Mouse (Mus musculus) gastrocnemius, adult 2 months (tissue): ENCODE results near the gene Timm9. TPM values are rescaled to one million over a fixed set of nuclear protein-coding genes. Genes with fewer than 3 reads are reported as not detected.
"Not testable (repeated sequence)": the region's sequence is repeated elsewhere in the genome, so short reads cannot be mapped to it uniquely, and the experiment has no call there.

Experiments
- DNase-seq: peaks from one replicate; pipeline ENCODE4 v3.0.0; 2022
- H3K27ac ChIP-seq: fragments of 200-600 bp; 2 replicates; pipeline ENCODE4 v1.8.1; 2022; ENCODE audit warnings: mild to moderate bottlenecking
- H3K4me3 ChIP-seq: fragments of 200-600 bp; 2 replicates; pipeline ENCODE4 v1.8.1; 2022; ENCODE audit warnings: mild to moderate bottlenecking, moderate library complexity
- CTCF ChIP-seq: fragments of 200-600 bp; IDR thresholded peaks from 2 replicates; pipeline ENCODE4 v1.8.1; 2022; ENCODE audit warnings: antibody characterized with exemption, mild to moderate bottlenecking, moderate library complexity
- intact Hi-C: fragments of 180-260 bp; cut with DNase I; formaldehyde crosslinking; loops from one replicate; pipeline ENCODE4 v1.15.1; 2025
- total RNA-seq, 2 experiments: library from RNA; stranded (reverse); gene quantifications; 2 replicates each; pipeline ENCODE4 v1.2.3; 2021

Gene Timm9
- total RNA-seq, 2 experiments from 2014 or later: 26.5 to 32.6 TPM

- no peak for TF ChIP-seq CTCF
- Histone ChIP-seq H3K4me3 (peak overlapping the region; percentile 92), H3K27ac (peak overlapping the region; percentile 98)
- intact Hi-C loops: loop anchor here (2.0 to 5.0 kb wide), 2 partner anchors 120 to 169 kb away; partner anchors contain the start of gene Arid4a
- DNase-seq: no peak
These were observed 1.2 kb upstream of the Timm9 start for GRCm38 (mm10) chr12:71137686-71138085.

- no peak; the same call in 1 of the 2 replicates for TF ChIP-seq CTCF
- peak overlapping the region; percentile 92 for H3K4me3 ChIP-seq
- H3K27ac ChIP-seq: peak overlapping the region; percentile 98
- intact Hi-C loops: loop anchor here (1.0 to 5.0 kb wide), 3 partner anchors 120 to 200 kb away; partner anchors contain the start of genes Actr10 and Arid4a
- DNase-seq: peak; percentile 89
These were observed 549 bp upstream of the Timm9 start for GRCm38 (mm10) chr12:71136974-71137491.

- Histone ChIP-seq H3K4me3 (peak overlapping the region; percentile 92), H3K27ac (peak overlapping the region; percentile 98)
- DNase-seq: no peak
- intact Hi-C loops: loop anchor here (5.0 kb wide), 1 partner anchor 118 kb away; the partner anchor contains the start of gene Arid4a
- TF ChIP-seq CTCF: no peak
These were observed 903 bp downstream of the Timm9 start for GRCm38 (mm10) chr12:71135581-71135980.

GRCm38 (mm10) chr12:71123286-71123685, 13.2 kb downstream of the Timm9 start:
- Histone ChIP-seq H3K4me3 (no peak overlapping the region), H3K27ac (no peak overlapping the region)
- DNase-seq: no peak
- intact Hi-C loops: no loop called here
- no peak for TF ChIP-seq CTCF

GRCm38 (mm10) chr12:71122731-71123130, 13.8 kb downstream of the Timm9 start:
- no peak for DNase-seq
- H3K27ac ChIP-seq: no peak overlapping the region
- no peak for TF ChIP-seq CTCF
- no peak overlapping the region for H3K4me3 ChIP-seq
- intact Hi-C loops: no loop called here

- Histone ChIP-seq H3K4me3 (no peak overlapping the region), H3K27ac (no peak overlapping the region)
- DNase-seq: no peak
- intact Hi-C loops: no loop called here
- no peak for TF ChIP-seq CTCF
These were observed 20.1 kb downstream of the Timm9 start for GRCm38 (mm10) chr12:71116411-71116810.

- TF ChIP-seq CTCF: no peak
- Histone ChIP-seq H3K27ac (no peak overlapping the region), H3K4me3 (no peak overlapping the region)
- intact Hi-C loops: no loop called here
- peak; percentile 34 for DNase-seq
These were observed 22.7 kb downstream of the Timm9 start for GRCm38 (mm10) chr12:71113675-71114288.

- no peak overlapping the region for H3K4me3 ChIP-seq
- H3K27ac ChIP-seq: no peak overlapping the region
- DNase-seq: no peak
- intact Hi-C loops: no loop called here
- no peak for TF ChIP-seq CTCF
These were observed 23.4 kb downstream of the Timm9 start for GRCm38 (mm10) chr12:71113074-71113473.

- peak; percentile 54 for DNase-seq
- intact Hi-C loops: no loop called here
- Histone ChIP-seq H3K27ac (peak within 1 kb of the TSS; percentile 4; the same call in 1 of the 2 replicates), H3K4me3 (peak within 1 kb of the TSS; percentile 62)
- TF ChIP-seq CTCF: peak; percentile 37; the same call in 1 of the 2 replicates
These were observed 25.2 kb downstream of the Timm9 start, which contains the start of gene Tomm20l for GRCm38 (mm10) chr12:71111331-71111730. Gene Tomm20l, plus strand, starts transcription at chr12:71111428.

GRCm38 (mm10) chr12:71107216-71107771, 29.2 kb downstream of the Timm9 start:
- H3K4me3 ChIP-seq: no peak overlapping the region
- intact Hi-C loops: no loop called here
- H3K27ac ChIP-seq: no peak overlapping the region
- no peak for DNase-seq
- no peak for TF ChIP-seq CTCF

- intact Hi-C loops, DNase-seq, H3K27ac ChIP-seq, H3K4me3 ChIP-seq: not testable (repeated sequence)
These were observed 32.2 kb downstream of the Timm9 start for GRCm38 (mm10) chr12:71104275-71104674.

GRCm38 (mm10) chr12:71086331-71086730, 50.2 kb downstream of the Timm9 start:
- intact Hi-C loops: no loop called here
- Histone ChIP-seq H3K4me3 (no peak overlapping the region), H3K27ac (no peak overlapping the region)
- TF ChIP-seq CTCF: no peak
- no peak for DNase-seq

Other genes with a start within 250 kb of the Timm9 start
- gene Actr10, start 198.8 kb downstream of the Timm9 start, total RNA-seq: 10 to 100 TPM; 84.5 to 94.2 TPM
- gene Psma3, start 162.1 kb downstream of the Timm9 start, total RNA-seq: 100 to 1,000 TPM; 286 to 306 TPM
- gene Arid4a, start 120.7 kb downstream of the Timm9 start, total RNA-seq: 1 to 10 TPM; 8.7 to 9.0 TPM
- gene Tomm20l, start 25.3 kb downstream of the Timm9 start, total RNA-seq: not detected
- 1 to 10 TPM; 3.3 to 4.8 TPM for gene 2700049A03Rik, start 164 bp upstream of the Timm9 start, total RNA-seq
- gene Dact1, start 173.2 kb upstream of the Timm9 start, total RNA-seq: 1 to 10 TPM; 2.7 to 3.4 TPM